Mouse (Mus musculus): ENCODE measurements around the gene Bcas3. TPM values are rescaled to one million over a fixed set of nuclear protein-coding genes. Genes with fewer than 3 reads are reported as not detected.
"Not testable (repeated sequence)": the region's sequence is repeated elsewhere in the genome, so short reads cannot be mapped to it uniquely, and the experiment has no call there.

Bcas3 gene
- total RNA-seq, 2 experiments from 2014 or later = 33.5 to 40.0 TPM

GRCm38 (mm10) chr11:85482737-85483467 is 129.9 kb downstream of the Bcas3 start:
- DNase-seq = peak; percentile 14

- no peak for DNase-seq
Observed at GRCm38 (mm10) chr11:85485197-85485940, 132.4 kb downstream of the Bcas3 start.

GRCm38 (mm10) chr11:85487501-85487900 is 134.5 kb downstream of the Bcas3 start:
- DNase-seq = no peak

- DNase-seq = peak; percentile 58
Observed at GRCm38 (mm10) chr11:85492231-85492630, 139.3 kb downstream of the Bcas3 start.

GRCm38 (mm10) chr11:85492666-85493065 is 139.7 kb downstream of the Bcas3 start:
- no peak for DNase-seq

GRCm38 (mm10) chr11:85499561-85499960 is 146.6 kb downstream of the Bcas3 start:
- DNase-seq = no peak

GRCm38 (mm10) chr11:85502031-85502430 is 149.1 kb downstream of the Bcas3 start:
- no peak for DNase-seq

- not testable (repeated sequence) for DNase-seq
Observed at GRCm38 (mm10) chr11:85504812-85505211, 151.8 kb downstream of the Bcas3 start.

GRCm38 (mm10) chr11:85505811-85506210 is 152.8 kb downstream of the Bcas3 start:
- no peak for DNase-seq

- DNase-seq = no peak
Observed at GRCm38 (mm10) chr11:85509334-85509733, 156.4 kb downstream of the Bcas3 start.

- no peak for DNase-seq
Observed at GRCm38 (mm10) chr11:85511270-85511904, 158.4 kb downstream of the Bcas3 start.

- DNase-seq = no peak
Observed at GRCm38 (mm10) chr11:85516724-85517123, 163.8 kb downstream of the Bcas3 start.

GRCm38 (mm10) chr11:85518025-85518756 is 165.2 kb downstream of the Bcas3 start:
- DNase-seq = peak; percentile 51

GRCm38 (mm10) chr11:85520236-85520635 is 167.3 kb downstream of the Bcas3 start:
- DNase-seq = peak; percentile 7

GRCm38 (mm10) chr11:85520996-85521395 is 168.0 kb downstream of the Bcas3 start:
- DNase-seq = peak; percentile 50

GRCm38 (mm10) chr11:85523646-85524045 is 170.7 kb downstream of the Bcas3 start:
- DNase-seq = peak; percentile 35

- DNase-seq = peak; percentile 84
Observed at GRCm38 (mm10) chr11:85524186-85524585, 171.2 kb downstream of the Bcas3 start.

GRCm38 (mm10) chr11:85524841-85525500 is 172.0 kb downstream of the Bcas3 start:
- DNase-seq = peak; percentile 32

- DNase-seq = no peak
Observed at GRCm38 (mm10) chr11:85525501-85525885, 172.5 kb downstream of the Bcas3 start.

GRCm38 (mm10) chr11:85525979-85526775 is 173.2 kb downstream of the Bcas3 start:
- DNase-seq = no peak

GRCm38 (mm10) chr11:85527261-85527660 is 174.3 kb downstream of the Bcas3 start:
- no peak for DNase-seq
